Mouse (Mus musculus): ENCODE results near the gene Ly6g5c.

The Ly6g5c gene

GRCm38 (mm10) chr17:35108097-35108496 lies at the start of gene Ly6g5c:
Gene Ly6g5c (plus strand): TSS chr17:35108279.
- WGBS: 76% methylated on average over 6 of the region's 6 CpGs

GRCm38 (mm10) chr17:35058316-35058715 lies 49.8 kb upstream of the Ly6g5c start:
- 66% methylated on average over 9 of the region's 9 CpGs for WGBS

- under 1% methylated on average over 57 of the region's 57 CpGs for WGBS
These were observed 48.9 kb upstream of the Ly6g5c start, which contains the start of gene Ddah2 for GRCm38 (mm10) chr17:35058911-35059892. Gene Ddah2 (plus strand): TSS chr17:35059035.

GRCm38 (mm10) chr17:35060071-35060470 lies 48.0 kb upstream of the Ly6g5c start:
- WGBS: 25% methylated on average over 14 of the region's 14 CpGs

GRCm38 (mm10) chr17:35060737-35061297 lies 47.3 kb upstream of the Ly6g5c start:
- WGBS: 78% methylated on average over 22 of the region's 22 CpGs

GRCm38 (mm10) chr17:35061299-35061698 lies 46.8 kb upstream of the Ly6g5c start:
- 84% methylated on average over 8 of the region's 8 CpGs for WGBS

- 91% methylated on average over 3 of the region's 3 CpGs for WGBS
These were observed 44.6 kb upstream of the Ly6g5c start for GRCm38 (mm10) chr17:35063466-35063865.

GRCm38 (mm10) chr17:35064378-35064877 lies 43.7 kb upstream of the Ly6g5c start:
- 73% methylated on average over 10 of the region's 10 CpGs for WGBS

- WGBS: 21% methylated on average over 48 of the region's 48 CpGs
These were observed 42.8 kb upstream of the Ly6g5c start, which contains the start of gene Ly6g6c for GRCm38 (mm10) chr17:35064951-35065947. Gene Ly6g6c (plus strand): TSS chr17:35065388.

- 69% methylated on average over 10 of the region's 10 CpGs for WGBS
These were observed 42.0 kb upstream of the Ly6g5c start, which contains the start of gene Mpig6b for GRCm38 (mm10) chr17:35066084-35066483. Gene Mpig6b (minus strand): TSS chr17:35066184.

- WGBS: 60% methylated on average over 17 of the region's 17 CpGs
These were observed 39.7 kb upstream of the Ly6g5c start for GRCm38 (mm10) chr17:35068213-35068914.

GRCm38 (mm10) chr17:35070556-35071229 lies 37.4 kb upstream of the Ly6g5c start:
- WGBS: 45% methylated on average over 6 of the region's 6 CpGs

- 85% methylated on average over 9 of the region's 9 CpGs for WGBS
These were observed 36.6 kb upstream of the Ly6g5c start for GRCm38 (mm10) chr17:35071454-35071853.

GRCm38 (mm10) chr17:35074097-35074496 lies 34.0 kb upstream of the Ly6g5c start:
- 62% methylated on average over 17 of the region's 17 CpGs for WGBS

- WGBS: 46% methylated on average over 10 of the region's 10 CpGs
These were observed 31.4 kb upstream of the Ly6g5c start, which contains the start of gene Ly6g6e for GRCm38 (mm10) chr17:35076507-35077176. Gene Ly6g6e (plus strand): TSS chr17:35076902.

- WGBS: 14% methylated on average over 2 of the region's 2 CpGs
These were observed 30.8 kb upstream of the Ly6g5c start for GRCm38 (mm10) chr17:35077285-35077684.

GRCm38 (mm10) chr17:35077786-35078233 lies 30.3 kb upstream of the Ly6g5c start, which contains the start of gene Ly6g6d:
Gene Ly6g6d (minus strand): TSS chr17:35078065.
- 26% methylated on average over 14 of the region's 14 CpGs for WGBS

- 71% methylated on average over 9 of the region's 9 CpGs for WGBS
These were observed 28.3 kb upstream of the Ly6g5c start for GRCm38 (mm10) chr17:35079778-35080177.

- 50% methylated on average over 6 of the region's 6 CpGs for WGBS
These were observed 27.8 kb upstream of the Ly6g5c start for GRCm38 (mm10) chr17:35080248-35080647.
